Mouse (Mus musculus): ENCODE measurements at regions not wholly inside any gene's neighbourhood (a gene's known extent, or its start where the extent isn't known, plus 50 kb on each side); places are given as distances from the start of the nearest gene placed in this dataset.

DNA sequence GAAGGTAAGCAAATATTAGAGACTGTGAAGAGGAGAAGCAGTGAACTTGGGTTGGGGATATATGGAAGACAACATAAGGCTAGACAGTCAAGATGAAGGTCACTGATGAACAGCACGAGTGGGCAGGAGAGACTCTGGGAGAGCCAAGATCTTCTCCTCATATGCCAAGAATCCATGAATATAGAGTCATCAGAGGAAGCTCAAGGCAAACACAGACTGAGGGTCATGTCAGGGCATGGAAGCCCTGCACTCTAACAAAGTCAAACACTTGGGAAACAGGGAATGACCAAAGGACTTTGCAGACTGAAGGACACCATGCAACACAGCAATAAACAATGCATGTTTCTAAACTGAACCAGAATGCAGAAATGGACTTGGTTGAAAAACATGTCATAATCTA is 351.4 kb downstream of the Hs3st3b1 start:
- DNase-seq (ENCODE audit: low read depth, low spot score) = no peak

DNA sequence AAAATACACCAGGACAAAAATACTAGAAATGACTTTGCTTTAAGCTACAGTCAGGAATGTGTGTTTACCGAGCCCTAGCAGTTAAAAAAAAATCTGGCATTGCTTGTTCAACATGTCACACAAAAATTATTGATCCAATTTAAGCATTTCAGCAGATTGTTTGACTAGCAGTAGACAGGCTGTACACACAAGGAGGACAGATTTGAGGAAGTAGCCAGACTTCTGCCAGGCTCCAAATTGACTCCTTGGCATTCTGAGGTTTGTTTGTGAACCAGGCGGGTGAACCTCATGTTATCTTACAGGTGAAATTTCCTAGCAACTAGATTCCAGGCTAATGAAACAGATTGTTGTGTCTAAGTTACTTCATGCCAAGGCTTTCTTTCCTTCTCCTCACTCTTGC is 348.8 kb downstream of the Hs3st3b1 start:
- no peak for DNase-seq (ENCODE audit: low read depth, low spot score)

DNA sequence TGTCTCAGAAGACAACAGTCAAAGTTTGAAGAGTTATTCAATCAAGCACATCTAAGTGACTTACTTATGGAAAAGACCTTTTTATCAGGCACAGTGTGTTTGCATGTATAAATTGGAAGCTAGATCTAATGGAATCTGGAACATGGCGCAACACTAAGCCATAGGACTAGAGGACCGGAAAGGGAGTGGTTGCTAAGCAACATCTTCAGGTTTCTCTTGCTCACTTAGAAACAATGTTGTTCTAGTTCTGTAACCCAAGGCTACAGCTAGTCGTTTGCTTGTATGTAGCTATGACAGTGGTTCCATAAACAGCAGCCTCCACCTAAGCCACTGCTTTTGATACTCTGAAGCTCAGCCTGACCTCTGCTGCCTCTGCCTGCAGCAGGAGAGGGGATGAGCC is 338.8 kb downstream of the Hs3st3b1 start:
- DNase-seq (ENCODE audit: low read depth, low spot score) = no peak

DNA sequence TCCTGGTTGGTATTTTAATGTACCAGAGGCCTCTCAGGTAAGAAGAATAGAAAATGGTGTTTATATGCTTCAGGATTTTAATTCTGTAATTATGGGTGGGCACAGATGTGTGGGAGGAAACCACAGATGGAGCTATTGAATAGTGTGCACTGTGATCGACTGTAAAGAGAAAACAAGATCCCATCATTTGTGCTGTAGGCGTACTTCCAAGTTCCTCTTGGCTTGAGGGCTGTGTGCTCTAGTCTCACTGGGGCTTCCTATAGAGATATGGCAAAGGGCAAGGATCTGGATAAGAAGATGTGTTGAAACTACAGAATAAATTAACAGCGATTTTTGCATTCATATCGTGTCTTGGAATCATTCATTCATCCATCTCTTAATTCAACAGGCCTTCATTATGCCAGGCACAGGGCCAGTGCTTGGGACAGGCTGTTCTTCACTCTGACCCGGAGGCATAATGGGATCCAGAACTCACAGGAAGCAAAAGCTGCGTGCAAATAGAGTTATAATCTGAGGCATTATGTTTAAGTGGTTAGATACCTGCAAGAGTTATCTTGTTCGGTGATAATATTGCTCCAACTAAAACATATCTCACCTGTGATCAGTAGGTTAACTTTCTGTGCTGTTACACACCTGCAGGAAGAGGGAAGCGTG is 336.7 kb downstream of the Hs3st3b1 start:
- no peak for DNase-seq (ENCODE audit: low read depth, low spot score)

DNA sequence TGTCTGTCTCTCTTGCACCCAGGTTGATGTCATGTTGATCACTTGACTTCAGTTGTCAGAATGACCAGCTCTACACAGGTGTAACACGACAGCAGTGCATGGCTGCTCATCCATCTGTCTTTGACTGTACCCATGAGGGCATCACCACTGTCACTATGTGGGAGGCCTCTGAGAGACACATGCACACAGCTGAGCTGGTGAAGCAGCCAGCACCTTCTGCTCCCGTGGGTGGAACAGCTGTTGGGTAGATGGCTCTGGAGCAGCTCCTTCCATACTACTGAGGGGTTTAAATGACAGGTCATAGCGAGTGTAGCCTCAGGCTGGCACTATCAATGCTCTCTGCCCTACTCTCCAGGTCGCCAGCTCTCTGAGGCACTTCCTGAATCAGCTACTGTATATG is 301.9 kb downstream of the Hs3st3b1 start:
- DNase-seq (ENCODE audit: low read depth, low spot score) = no peak

DNA sequence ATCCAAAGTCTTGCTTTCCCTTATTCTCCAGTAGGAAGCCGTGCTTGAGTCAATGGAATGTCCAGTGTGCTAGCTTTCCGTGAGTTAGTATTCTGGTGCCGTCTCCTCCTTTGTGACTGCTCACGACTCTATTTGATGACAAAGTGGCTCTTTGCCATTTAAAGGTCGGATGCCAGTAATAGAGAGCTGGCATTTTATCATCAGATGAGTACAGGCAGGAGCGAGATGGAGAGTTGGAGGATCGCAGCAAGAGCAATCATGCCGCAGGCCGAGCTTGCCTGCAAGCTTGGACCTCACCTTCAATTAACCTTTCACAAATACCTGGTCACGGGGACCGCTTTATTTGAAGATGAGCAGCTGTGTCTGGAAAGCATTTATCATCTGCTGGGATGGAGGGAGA is 291.8 kb downstream of the Hs3st3b1 start:
- DNase-seq (ENCODE audit: low read depth, low spot score) = no peak

DNA sequence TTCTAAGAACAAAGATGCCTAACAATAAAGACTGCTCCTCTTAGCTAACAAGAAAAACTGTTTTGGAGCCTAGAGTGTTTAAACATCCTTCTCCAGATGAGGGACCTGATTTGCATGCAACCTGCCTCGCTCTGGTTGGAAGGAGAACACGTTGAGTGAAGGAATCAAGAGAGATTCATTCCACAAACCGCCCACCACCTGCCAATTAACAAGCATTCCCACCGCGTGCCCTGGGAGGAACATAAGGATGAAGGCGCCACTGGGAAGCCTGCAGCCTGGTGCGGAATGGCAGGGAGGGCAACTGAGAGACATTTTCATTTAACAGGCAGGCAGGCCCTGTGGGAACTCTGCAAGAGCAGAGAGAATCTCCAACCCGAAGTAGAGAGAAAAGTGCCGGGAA is 265.0 kb downstream of the Hs3st3b1 start:
- DNase-seq (ENCODE audit: low read depth, low spot score) = no peak

DNA sequence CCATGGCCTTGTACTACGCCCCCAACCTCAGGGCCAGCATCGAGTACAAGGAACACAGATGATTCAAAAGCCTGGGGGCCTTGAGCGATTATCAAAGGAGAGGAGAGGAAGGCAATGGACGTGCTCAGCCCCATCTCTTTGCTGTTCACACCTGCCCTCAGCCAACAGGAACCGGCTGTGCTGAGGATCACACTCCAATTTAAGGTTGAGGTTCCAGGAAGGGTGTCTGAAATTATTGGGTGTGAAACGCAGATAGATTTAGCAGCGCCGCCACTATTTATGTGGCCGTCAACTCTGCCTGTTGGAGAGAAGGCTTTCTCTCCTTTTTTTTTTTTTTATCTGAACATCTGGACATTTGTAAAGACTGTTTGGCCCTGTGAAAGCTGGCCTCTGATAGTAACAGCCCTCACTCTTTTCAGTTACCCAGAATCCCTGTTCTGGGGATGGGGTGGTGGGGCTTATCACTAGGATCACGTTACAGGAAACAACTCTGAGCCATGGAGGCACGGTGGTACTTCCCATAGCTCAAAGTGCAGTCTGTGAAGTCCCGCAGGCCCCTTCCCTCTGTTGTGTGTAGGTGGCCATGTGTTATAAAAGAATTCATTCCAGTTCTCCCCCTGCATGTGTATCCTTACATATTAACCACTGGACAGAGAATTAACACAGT is 256.7 kb downstream of the Hs3st3b1 start:
- DNase-seq (ENCODE audit: low read depth, low spot score) = no peak

DNA sequence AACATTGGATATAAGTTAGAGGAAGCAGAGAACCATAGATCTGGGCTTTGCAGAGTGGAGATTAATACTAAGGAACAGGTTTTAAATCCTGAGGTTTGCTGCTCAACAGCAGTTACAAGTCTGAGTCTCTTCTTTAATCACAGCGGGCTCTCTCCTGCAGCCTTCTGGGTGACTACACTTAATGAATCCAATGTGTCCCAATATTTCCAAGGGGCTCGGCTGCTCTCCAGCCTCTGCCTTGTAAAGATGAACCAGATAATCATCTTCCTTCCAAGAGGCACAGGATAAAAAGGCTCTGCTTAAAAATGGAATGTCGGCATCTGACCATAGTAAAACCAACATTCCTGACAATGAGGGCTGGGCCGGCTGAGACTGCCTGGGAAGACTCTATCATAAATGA is 251.6 kb downstream of the Hs3st3b1 start:
- no peak for DNase-seq (ENCODE audit: low read depth, low spot score)

DNA sequence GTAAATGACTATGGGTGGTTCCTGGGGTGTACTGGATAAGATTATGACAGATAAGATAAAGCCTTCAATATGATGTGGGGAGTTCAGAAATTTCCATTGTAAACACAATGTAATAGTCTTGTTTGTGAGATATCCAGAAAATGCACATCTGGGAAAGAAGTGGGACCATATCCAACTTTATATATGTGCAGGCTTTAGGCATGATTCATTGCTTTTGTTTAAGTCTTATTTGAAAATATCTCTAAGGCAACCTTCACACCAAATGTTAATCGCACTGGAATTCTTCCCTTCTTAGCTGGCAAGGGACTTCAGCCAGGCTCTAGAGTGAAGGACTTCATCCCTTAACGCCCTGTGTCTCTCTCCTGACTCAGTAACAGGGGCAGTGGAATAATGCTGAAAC is 250.3 kb downstream of the Hs3st3b1 start:
- no peak for DNase-seq (ENCODE audit: low read depth, low spot score)

DNA sequence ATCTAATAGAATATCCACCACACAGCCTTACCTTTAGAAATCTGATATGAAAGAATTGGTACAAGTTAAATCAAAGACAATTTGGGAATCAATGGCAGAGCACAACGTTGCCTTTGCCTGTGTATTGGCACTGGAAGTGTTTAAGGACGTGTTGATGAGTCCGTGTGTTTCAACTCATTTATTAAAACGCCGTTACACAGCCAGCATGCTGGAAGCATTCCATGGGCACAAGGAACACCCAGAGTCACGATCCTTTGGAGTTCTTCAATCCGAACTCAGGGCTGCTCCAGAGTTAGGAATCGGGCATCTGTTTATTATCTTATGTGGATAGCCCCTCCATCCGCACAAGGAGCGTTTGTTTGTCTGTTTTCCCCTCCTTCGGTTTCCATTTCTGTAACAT is 244.2 kb downstream of the Hs3st3b1 start:
- no peak for DNase-seq (ENCODE audit: low read depth, low spot score)

DNA sequence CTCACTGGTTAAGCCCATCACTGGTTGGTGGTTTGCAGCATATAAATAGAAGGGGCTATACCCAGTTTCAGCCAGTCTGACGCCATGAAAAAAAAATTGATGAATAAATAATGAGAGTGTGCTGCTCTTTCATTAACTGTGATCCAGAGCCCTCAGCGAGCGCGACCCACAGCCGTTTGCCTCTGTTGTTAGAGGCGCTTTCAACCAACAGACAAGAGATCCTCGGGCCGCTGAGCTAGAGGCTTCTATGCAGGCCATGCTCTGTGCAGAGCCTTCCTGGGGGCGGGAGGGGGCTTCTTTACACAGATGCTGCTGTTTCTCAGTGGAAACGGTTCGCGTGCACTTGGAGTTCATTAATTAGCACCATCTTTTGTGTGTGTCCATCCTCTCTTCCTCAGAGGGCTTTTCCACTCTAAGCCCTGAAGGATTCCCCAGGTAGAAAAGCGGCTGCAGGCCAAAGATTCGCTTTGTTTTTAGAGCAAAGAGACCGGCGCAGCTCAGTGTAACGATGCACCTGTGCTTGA is 243.6 kb downstream of the Hs3st3b1 start:
- DNase-seq (ENCODE audit: low read depth, low spot score) = no peak

DNA sequence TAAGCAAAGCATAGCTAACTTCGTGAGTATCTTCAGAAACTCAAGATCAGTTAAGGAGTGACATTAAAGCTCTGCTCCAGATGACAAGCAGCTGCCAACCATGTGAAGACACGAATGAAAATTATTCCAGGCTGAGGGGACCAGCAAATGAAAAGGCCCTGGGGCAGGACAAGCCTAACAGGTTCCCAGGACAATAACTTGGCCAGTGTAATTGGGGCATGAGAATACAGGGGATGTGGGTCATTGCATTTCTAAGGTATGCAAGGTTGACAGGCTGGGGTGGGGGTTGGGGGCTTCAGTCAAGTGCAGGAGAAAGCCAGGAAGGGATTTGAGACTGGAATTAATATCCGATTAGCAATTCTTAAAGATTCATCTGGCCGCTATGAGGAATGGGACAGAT is 242.6 kb downstream of the Hs3st3b1 start:
- DNase-seq (ENCODE audit: low read depth, low spot score) = no peak

DNA sequence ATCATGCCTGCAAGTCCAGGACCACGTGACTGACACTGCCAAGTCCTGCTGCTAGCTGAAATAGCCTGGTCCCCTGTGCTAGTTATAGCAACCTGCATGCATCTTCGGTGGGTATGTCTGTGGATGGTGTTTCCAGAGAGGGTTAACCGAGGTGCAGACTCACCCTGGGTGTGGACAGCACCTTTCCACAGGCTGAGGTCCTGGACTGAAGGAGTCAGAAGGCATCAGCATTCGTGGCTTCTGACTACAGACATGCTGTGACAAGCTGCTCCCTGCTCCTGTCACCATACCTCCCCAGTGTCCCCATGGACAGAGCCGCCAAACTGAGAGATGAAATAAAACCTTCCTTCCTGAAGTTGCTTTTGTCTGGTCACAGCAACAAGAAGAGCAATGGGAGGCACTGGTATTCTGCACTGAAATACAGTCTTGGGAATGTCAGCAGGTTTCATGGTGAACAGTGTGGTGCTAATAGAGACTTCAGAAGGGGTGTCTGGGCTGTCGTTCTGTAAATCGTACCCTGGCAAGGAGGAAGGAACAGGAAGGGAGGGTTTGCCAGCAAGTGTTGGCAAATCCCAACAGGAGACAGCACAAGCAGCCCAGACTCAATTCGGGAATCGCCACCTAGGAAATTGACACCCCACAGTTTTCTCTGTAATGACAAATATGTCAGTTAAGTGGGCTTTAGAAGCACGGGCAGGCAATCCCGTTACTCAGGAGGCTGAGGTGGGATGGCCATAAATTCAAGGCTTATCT is 237.7 kb downstream of the Hs3st3b1 start:
- no peak for DNase-seq (ENCODE audit: low read depth, low spot score)

DNA sequence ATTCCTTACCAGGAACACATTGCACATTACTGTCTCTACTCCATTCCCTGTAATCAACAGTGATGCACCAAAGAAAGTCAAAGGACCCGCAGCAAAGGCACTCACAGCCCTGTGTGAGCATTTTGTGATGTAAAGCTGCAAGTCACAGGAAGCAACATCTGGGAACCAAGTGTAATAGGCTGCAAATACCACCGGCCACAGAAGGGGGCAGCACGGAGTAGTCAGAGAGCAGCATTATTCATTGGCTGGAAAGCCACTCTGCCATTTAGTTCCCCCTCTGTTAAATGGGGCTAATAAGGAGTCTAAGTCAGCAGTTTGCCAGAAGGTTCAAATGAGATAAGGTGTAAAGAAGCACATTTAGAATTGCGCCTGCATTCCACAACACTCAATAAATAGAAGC is 231.0 kb downstream of the Hs3st3b1 start:
- peak; percentile 2 for DNase-seq (ENCODE audit: low read depth, low spot score)

DNA sequence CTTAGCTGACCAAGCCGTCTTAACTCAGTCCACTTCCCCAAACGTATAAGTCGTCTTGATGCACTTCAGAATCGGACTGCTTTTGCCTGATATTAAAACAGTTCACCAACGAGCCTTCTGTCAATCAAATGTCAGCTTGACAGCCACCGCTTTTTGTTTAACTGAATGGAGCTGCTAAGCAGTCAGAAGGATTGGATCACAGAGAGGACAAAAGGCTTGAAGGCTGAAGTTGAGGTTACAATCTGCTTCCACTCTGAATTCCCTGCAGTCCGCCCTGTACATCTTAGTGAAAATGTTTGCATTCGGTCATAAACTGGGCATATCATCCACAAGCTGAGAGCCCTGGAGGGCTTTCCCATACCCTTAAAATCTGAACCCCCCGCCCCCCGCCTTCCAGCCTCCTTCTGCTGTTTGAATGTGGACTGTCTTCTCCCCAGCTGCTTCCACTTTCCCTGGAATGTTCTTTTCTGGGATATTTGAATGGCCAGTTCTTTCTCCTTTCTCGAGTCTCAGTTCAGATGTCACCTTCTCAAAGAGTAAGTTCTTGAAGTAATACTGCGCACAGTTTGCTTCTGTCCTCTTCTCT is 217.0 kb downstream of the Hs3st3b1 start:
- no peak for DNase-seq (ENCODE audit: low read depth, low spot score)

DNA sequence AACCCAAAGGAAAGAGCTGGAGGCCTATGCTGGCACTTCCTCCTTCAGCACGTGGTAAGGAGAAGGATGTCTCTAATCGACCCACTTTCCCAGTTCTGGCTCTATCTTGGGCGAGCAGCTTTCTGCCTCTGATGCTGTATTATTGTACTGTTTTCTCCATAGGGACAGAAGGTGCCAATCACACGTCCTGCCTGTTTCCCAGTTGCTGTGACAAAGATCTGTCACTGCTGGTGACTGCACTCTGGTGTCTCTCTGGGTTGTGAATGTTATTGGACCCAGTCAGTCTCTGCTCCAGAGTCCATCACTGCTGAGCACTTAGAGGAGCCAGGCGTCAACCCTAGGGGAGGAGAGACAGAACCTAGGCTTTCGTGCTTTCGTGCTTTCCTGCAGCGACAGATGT is 216.0 kb downstream of the Hs3st3b1 start:
- no peak for DNase-seq (ENCODE audit: low read depth, low spot score)

DNA sequence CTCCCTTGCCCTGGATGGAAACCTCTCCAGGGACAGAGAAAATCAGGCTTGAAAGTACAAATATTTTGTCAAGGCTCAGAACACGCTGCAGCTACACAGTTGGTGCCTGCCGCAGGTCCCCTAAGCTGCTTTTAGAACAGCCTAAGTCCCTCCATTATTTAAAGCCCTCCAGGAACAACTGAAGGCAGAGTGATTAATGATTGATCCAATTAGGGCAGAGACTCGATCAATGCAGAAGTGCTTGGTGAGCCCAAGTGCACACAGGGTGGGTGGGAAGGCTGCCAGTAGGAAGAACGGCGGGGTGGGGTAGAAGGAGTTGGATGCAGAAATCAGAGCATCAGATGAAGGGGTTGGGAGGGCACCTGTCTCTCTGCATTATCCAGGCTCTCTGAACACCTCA is 215.0 kb downstream of the Hs3st3b1 start:
- no peak for DNase-seq (ENCODE audit: low read depth, low spot score)

DNA sequence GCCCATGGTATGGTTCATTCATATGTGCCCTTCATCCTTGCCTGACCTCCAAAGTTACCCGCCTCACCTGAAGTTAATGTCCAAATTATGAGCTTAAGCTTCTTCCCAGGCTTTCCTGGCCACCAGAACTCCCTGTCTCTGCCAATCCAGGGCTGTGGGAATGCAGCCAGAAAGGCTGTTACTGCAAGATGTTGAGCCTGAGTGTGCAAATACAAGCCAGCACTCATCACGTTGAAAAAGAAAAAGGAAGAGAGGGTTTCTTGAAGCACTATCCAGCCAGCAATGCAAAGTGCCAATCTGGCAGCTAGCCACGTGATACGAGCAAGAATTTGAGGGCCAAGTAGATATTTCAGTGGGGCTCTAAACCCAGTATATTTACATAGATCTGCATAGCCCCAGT is 213.7 kb downstream of the Hs3st3b1 start:
- DNase-seq (ENCODE audit: low read depth, low spot score) = no peak

DNA sequence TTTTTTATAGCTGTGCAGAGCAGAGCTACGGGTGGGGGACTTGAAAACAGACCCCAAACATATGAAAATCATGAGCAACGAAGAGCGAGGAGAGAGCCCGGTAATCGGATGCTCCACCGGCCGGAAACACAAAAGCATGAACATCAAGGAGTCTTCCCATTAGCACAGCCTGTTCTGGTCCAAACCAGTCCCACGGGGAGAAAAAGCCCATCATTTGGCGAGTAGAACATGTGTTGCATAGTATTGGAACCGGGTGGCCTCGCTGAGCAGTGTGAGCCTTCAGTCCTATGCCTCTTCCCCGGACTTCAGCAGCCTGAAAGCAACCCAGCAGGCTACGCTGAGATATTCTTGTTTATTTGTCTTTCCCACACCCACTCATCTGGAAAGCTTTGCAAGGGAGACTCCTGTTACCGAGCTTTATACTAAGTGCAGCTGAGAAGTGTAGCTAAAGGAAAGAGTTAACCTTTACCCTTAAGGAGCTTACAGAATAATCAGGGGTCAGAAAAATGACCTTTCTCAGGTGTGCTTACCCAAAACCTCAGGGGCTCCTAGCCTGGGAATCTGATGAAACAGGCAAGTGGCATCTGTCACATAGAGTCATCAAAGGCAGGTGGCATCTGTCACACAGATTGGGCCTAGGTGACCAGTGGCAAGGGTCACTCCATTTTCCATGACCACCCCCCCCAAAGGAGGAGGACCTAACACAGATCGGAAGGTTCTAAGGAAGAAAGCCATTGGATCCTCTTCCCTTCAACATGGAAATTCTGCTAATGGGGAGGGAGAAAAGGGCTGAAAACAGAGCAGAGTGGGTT is 209.8 kb downstream of the Hs3st3b1 start:
- no peak for DNase-seq (ENCODE audit: low read depth, low spot score)

DNA sequence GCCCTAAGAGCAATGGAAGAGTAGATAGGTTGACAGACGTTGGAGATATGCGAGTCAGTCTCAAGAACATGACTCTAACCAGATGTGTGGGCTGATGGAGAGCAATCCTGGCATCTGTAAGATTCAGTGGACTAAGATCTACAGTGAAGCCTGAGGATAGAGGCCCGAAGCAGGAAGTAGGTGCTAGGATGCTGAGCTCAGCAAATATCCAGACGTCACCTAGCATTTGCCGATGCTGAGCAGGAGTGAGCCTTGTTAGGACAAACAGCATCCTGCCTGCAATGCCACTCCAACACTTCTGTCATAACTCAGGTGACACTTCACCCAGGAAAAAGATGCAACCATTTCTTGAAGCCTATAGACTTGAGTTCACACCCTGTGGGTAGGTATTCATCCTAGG is 199.8 kb downstream of the Hs3st3b1 start:
- DNase-seq (ENCODE audit: low read depth, low spot score) = no peak

DNA sequence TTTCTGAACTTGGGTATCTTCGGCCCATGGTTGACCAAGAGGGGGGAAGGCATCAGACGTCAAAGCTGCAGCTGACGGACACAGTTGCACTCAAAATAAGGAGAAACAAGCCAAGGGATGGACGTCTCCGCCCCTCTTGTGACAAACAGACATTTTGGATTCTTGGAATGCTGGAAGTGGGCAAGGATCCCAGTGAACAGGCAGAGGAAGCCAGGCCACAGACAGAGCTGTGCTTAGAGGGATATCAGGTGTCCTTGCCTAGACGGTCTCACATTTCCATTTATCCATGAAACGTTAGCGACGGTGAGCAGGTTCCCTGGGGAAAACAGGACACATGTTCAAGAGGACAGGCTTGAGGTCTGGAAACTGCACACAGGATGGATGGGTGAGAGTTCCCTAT is 191.2 kb downstream of the Hs3st3b1 start:
- no peak for DNase-seq (ENCODE audit: low read depth, low spot score)

All from 3T3-L1 (cell line).